Comparison of ENCODE assay signal across 21 mouse cellular contexts in the genomic region with DNA sequence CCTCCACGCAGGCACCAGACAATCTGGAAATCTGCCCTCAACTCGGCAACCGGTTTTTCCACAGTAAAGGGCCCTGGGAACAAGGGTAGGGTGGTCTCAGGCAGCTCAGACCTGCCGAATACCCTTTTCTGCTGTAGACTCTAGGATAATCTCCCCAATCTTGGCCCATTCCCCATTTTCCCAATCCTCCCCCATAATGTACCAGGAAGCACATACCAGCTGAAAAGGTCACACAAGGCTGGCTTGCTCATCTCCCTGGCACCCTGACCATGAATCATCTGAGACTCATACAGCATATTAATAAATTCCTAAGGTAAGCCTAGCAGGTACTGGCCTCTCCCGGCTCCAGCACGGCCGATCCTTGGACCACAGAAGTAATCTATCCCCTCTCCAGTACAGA. TPM values are rescaled to one million over a fixed set of nuclear protein-coding genes. Genes with fewer than 3 reads are reported as not detected.
DNase-seq lines count a peak whose midpoint lies in the region; ATAC-seq and TF ChIP-seq lines count a peak whose summit lies in the region.
"Had no signal": no experiment of that assay in that cellular context is flagged by ENCODE, and none has a peak within 500 bp of the region (broad histone marks: within the 10 kb centered on the region; RNA-seq: fewer than 3 reads in every experiment).

No protein-coding gene starts in this region.

- TF ChIP-seq CTCF in cerebellum, adult 2 months (IDR thresholded peaks at IDR 0.05; ENCODE audit: borderline replicate concordance, insufficient read depth, low read depth, low read length) = no peak

- H3K27me3 ChIP-seq in cerebellum, adult 2 months (ENCODE audit: control insufficient read depth, insufficient read depth, low read length) = no peaks in the 10 kb centered on the region
- H3K27me3 ChIP-seq in kidney, embryonic 16.5 days (ENCODE audit: insufficient read depth, low read length) = no peaks in the 10 kb centered on the region
- H3K27me3 ChIP-seq in myocyte (ENCODE audit: control insufficient read depth, insufficient read depth, insufficient read length) = peaks cover 12% of the 10 kb centered on the region
- no peaks in the 10 kb centered on the region for H3K27me3 ChIP-seq in forebrain, embryonic 11.5 days (ENCODE audit: control insufficient read depth, insufficient read depth, low read length)
- H3K27me3 ChIP-seq: embryonic facial prominence, embryonic 12.5 days; hindbrain, embryonic 15.5 days; lung, embryonic 15.5 days had no signal

- H3K9me3 ChIP-seq in kidney, embryonic 16.5 days (ENCODE audit: low read length) = no peaks in the 10 kb centered on the region
- H3K9me3 ChIP-seq in forebrain, embryonic 11.5 days (ENCODE audit: control insufficient read depth, low read length) = no peaks in the 10 kb centered on the region
- H3K9me3 ChIP-seq: embryonic facial prominence, embryonic 12.5 days; hindbrain, embryonic 15.5 days; lung, embryonic 15.5 days; midbrain, embryonic 10.5 days had no signal

- peak overlapping the region; percentile 72 for H3K27ac ChIP-seq in cerebellum, adult 2 months (ENCODE audit: insufficient read depth, low read length)
- no peak overlapping the region for H3K27ac ChIP-seq in kidney, embryonic 16.5 days (ENCODE audit: low read length)
- no peak overlapping the region for H3K27ac ChIP-seq in forebrain, embryonic 11.5 days (ENCODE audit: low read depth, low read length)
- H3K27ac ChIP-seq: embryonic facial prominence, embryonic 12.5 days; heart, adult 2 months; hindbrain, embryonic 15.5 days; liver, embryonic 14.5 days; lung, embryonic 15.5 days; macrophage had no signal

- no peak for TF ChIP-seq POLR2A in cerebellum, adult 2 months (IDR thresholded peaks at IDR 0.05; ENCODE audit: borderline replicate concordance, insufficient read depth, low read length)
- no peak for TF ChIP-seq POLR2A in myocyte (IDR thresholded peaks at IDR 0.05; ENCODE audit: insufficient read length, low read depth)

- H3K79me2 ChIP-seq in myocyte (ENCODE audit: control insufficient read depth, insufficient read depth) = no peaks in the 10 kb centered on the region

- DNase-seq in cerebellum, adult 2 months = peak; percentile 59 to 78
- no peak for DNase-seq in cerebellum, adult 8-10 months
- DNase-seq in kidney, adult 8-10 months = no peak
- peak; percentile 80 for DNase-seq in brain, adult 2 months (ENCODE audit: low read depth, low spot score)
- DNase-seq in forebrain, embryonic 11.5 days (ENCODE audit: low spot score) = no peak
- DNase-seq: heart, adult 2 months; heart, postnatal 36 days; kidney, postnatal 10 days; spleen, adult 18-20 months; thymus, postnatal 36 days had no signal

- ATAC-seq in kidney, embryonic 16.5 days (ENCODE audit: low FRiP score, low TSS enrichment) = peak; percentile 49; the same call in 1 of the 2 replicates
- no peak for ATAC-seq in forebrain, embryonic 11.5 days (replicated peaks; ENCODE audit: low FRiP score)
- no peak for ATAC-seq in frontal cortex, adult (ENCODE audit: low TSS enrichment)
- ATAC-seq: intestine, embryonic 16.5 days had no signal

- H3K4me1 ChIP-seq in cerebellum, adult 2 months (ENCODE audit: control insufficient read depth, insufficient read depth, low read length) = peaks cover 48% of the 10 kb centered on the region
- H3K4me1 ChIP-seq in kidney, embryonic 16.5 days (ENCODE audit: insufficient read depth, low read length) = 0 out of 2 replicates have a peak, but pooled peaks cover 5% of the 10 kb centered on the region
- H3K4me1 ChIP-seq in forebrain, embryonic 11.5 days (replicated peaks; ENCODE audit: control insufficient read depth, insufficient read depth, low read length) = no peaks in the 10 kb centered on the region; the same call in 1 of the 2 replicates
- H3K4me1 ChIP-seq: embryonic facial prominence, embryonic 12.5 days; lung, embryonic 15.5 days had no signal

- no peak overlapping the region for H3K9ac ChIP-seq in kidney, embryonic 16.5 days (replicated peaks; ENCODE audit: low read length)
- no peak overlapping the region for H3K9ac ChIP-seq in forebrain, embryonic 11.5 days (ENCODE audit: low read length)
- H3K9ac ChIP-seq: embryonic facial prominence, embryonic 12.5 days; hindbrain, embryonic 15.5 days; liver, embryonic 14.5 days; lung, embryonic 15.5 days had no signal

- H3K36me3 ChIP-seq in kidney, embryonic 16.5 days (ENCODE audit: insufficient read depth, low read length) = no peaks in the 10 kb centered on the region
- H3K36me3 ChIP-seq in myocyte (ENCODE audit: control insufficient read depth, insufficient read depth) = no peaks in the 10 kb centered on the region
- H3K36me3 ChIP-seq in forebrain, embryonic 11.5 days (ENCODE audit: control insufficient read depth, insufficient read depth, low read length) = no peaks in the 10 kb centered on the region
- H3K36me3 ChIP-seq: embryonic facial prominence, embryonic 12.5 days; hindbrain, embryonic 15.5 days; lung, embryonic 15.5 days; midbrain, embryonic 10.5 days had no signal

- H3ac ChIP-seq in myocyte (ENCODE audit: control insufficient read depth, insufficient read length) = no peak overlapping the region

- H3K4me2 ChIP-seq in kidney, embryonic 16.5 days (replicated peaks; ENCODE audit: low read depth, low read length) = no peak overlapping the region
- H3K4me2 ChIP-seq in myocyte (ENCODE audit: low read depth) = peak overlapping the region; percentile 57
- H3K4me2 ChIP-seq in forebrain, embryonic 11.5 days (ENCODE audit: low read depth, low read length, severe bottlenecking) = no peak overlapping the region
- H3K4me2 ChIP-seq: embryonic facial prominence, embryonic 12.5 days; hindbrain, embryonic 15.5 days; lung, embryonic 15.5 days had no signal

- 12% methylated on average over 7 of the region's 7 CpGs for WGBS in cerebellum, adult 2 months
- 67% methylated on average over 7 of the region's 7 CpGs for WGBS in kidney, embryonic 16.5 days
- WGBS in forebrain, embryonic 11.5 days = 85% methylated on average over 7 of the region's 7 CpGs

- H3K4me3 ChIP-seq in cerebellum, adult 2 months (replicated peaks; ENCODE audit: insufficient read depth, low read depth, low read length) = no peak overlapping the region
- no peak overlapping the region for H3K4me3 ChIP-seq in kidney, embryonic 16.5 days (ENCODE audit: low read length)
- no peak overlapping the region for H3K4me3 ChIP-seq in myocyte
- H3K4me3 ChIP-seq in forebrain, embryonic 11.5 days (ENCODE audit: low read depth, low read length) = no peak overlapping the region
- H3K4me3 ChIP-seq: embryonic facial prominence, embryonic 12.5 days; erythroblast, embryonic 14.5 days; heart, adult 2 months; hindbrain, embryonic 15.5 days; lung, embryonic 15.5 days; midbrain, embryonic 10.5 days had no signal

TF ChIP-seq in myocyte, 11 proteins besides CTCF, POLR2A, EP300 and RAD21:
- no peak for TF ChIP-seq TCF12 (IDR thresholded peaks at IDR 0.05; ENCODE audit: insufficient read depth, poor library complexity, severe bottlenecking)
- TF ChIP-seq SRF (IDR thresholded peaks at IDR 0.05; ENCODE audit: control insufficient read depth, insufficient read length, low read depth) = no peak
- TF ChIP-seq MYOG (IDR thresholded peaks at IDR 0.05; ENCODE audit: control insufficient read depth in 1 of 3, insufficient read depth in 1 of 3, insufficient read length in 2 of 3, low read depth in 2 of 3) = no peak
- TF ChIP-seq POLR2AphosphoS2 (IDR thresholded peaks at IDR 0.05; ENCODE audit: insufficient read length, low read depth) = no peak
- TF ChIP-seq REST (IDR thresholded peaks at IDR 0.05; ENCODE audit: insufficient read depth, insufficient read length) = no peak
- no peak for TF ChIP-seq MYOD1 (IDR thresholded peaks at IDR 0.05; ENCODE audit: control insufficient read depth in 1 of 3, insufficient read length in 2 of 3, low read depth in 2 of 3)
- no peak for TF ChIP-seq CEBPB (IDR thresholded peaks at IDR 0.05; ENCODE audit: insufficient read depth, poor library complexity, severe bottlenecking)
- TF ChIP-seq E2F4 (IDR thresholded peaks at IDR 0.05; ENCODE audit: insufficient read depth) = no peak
- no peak for TF ChIP-seq MAX (IDR thresholded peaks at IDR 0.05; ENCODE audit: low read depth)
- no peak for TF ChIP-seq TCF3 (IDR thresholded peaks at IDR 0.05; ENCODE audit: insufficient read length, low read depth)
- TF ChIP-seq USF1 (IDR thresholded peaks at IDR 0.05; ENCODE audit: low read depth) = no peak

RNA-seq across cellular contexts. Expression of a gene that starts 28.5 kb away (rescaled TPM):
- polyA plus RNA-seq in cerebellum, adult 2 months (2012; rRNA removed) = 479 and 518 TPM in 2 replicates
- 3.4 and 4.1 TPM in 2 replicates for polyA plus RNA-seq in kidney, embryonic 16.5 days (2015; fragmentation: Nextera tagmentation; extraction: Ambion mirVana)
- 1.5 TPM for polyA plus RNA-seq in myocyte (2012; fragmentation: generic; extraction: Trizol)
- polyA plus RNA-seq in forebrain, embryonic 11.5 days (2014; fragmentation: Nextera tagmentation; extraction: Ambion mirVana) = 1.0 and 1.8 TPM in 2 replicates
- polyA plus RNA-seq: erythroblast, embryonic 14.5 days had no signal

Comparison
In these comparisons a context has a peak if more than half of its experiments do, and no peak if none do; other contexts are left out.
1. DNase-seq: peak in cerebellum, adult 2 months (2 of 2) and brain, adult 2 months (single experiment); none in cerebellum, adult 8-10 months (single experiment), kidney, adult 8-10 months (0 of 2) and forebrain, embryonic 11.5 days (single experiment).
2. RNA of a gene that starts 28.5 kb away (polyA plus RNA-seq): 479 to 518 TPM in cerebellum, adult 2 months; 3.4 to 4.1 TPM in kidney, embryonic 16.5 days, 1.5 TPM in myocyte (single experiment) and 1.0 to 1.8 TPM in forebrain, embryonic 11.5 days; every median in the first group is over 10 times any median in the second.